Comparison of ENCODE assay signal across 20 mouse cellular contexts in genomic region chr14:55829854-55830253, GRCm38 (mm10). TPM values are rescaled to one million over a fixed set of nuclear protein-coding genes. Genes with fewer than 3 reads are reported as not detected.
DNase-seq lines count a peak whose midpoint lies in the region; ATAC-seq and TF ChIP-seq lines count a peak whose summit lies in the region.
"Had no signal": no experiment of that assay in that cellular context is flagged by ENCODE, and none has a peak within 500 bp of the region (broad histone marks: within the 10 kb centered on the region; RNA-seq: fewer than 3 reads in every experiment).

No protein-coding gene starts in this region.

- no peak overlapping the region for H3K4me2 ChIP-seq in midbrain, embryonic 16.5 days (ENCODE audit: low read length)
- no peak overlapping the region for H3K4me2 ChIP-seq in midbrain, postnatal 0 days (ENCODE audit: low read depth, low read length, poor library complexity, severe bottlenecking)
- H3K4me2 ChIP-seq: heart, embryonic 11.5 days; hindbrain, embryonic 15.5 days had no signal

- H3K27me3 ChIP-seq in midbrain, embryonic 16.5 days (ENCODE audit: control insufficient read depth, insufficient read depth, low read depth, low read length), result peaks cover 11% of the 10 kb centered on the region
- peaks cover 8% of the 10 kb centered on the region; the same call in 1 of the 2 replicates for H3K27me3 ChIP-seq in midbrain, postnatal 0 days (ENCODE audit: insufficient read depth, low read length)
- H3K27me3 ChIP-seq: Patski had no signal

- no peaks in the 10 kb centered on the region for H3K9me3 ChIP-seq in midbrain, embryonic 16.5 days (replicated peaks; ENCODE audit: control insufficient read depth, low read length, poor library complexity, severe bottlenecking)
- no peaks in the 10 kb centered on the region for H3K9me3 ChIP-seq in midbrain, postnatal 0 days (ENCODE audit: low read length)
- H3K9me3 ChIP-seq: hindbrain, embryonic 10.5 days; hindbrain, embryonic 15.5 days had no signal

- DNase-seq in midbrain, postnatal 0 days (ENCODE audit: low spot score), result no peak
- peak; percentile 15 for DNase-seq in urinary bladder, adult 2 months (ENCODE audit: low spot score)
- no peak for DNase-seq in urinary bladder, postnatal 14 days (ENCODE audit: low spot score)
- peak; percentile 64 for DNase-seq in ZHBTc4 (ENCODE audit: low read depth, low spot score)
- no peak for DNase-seq in adrenal gland, adult 8-10 months
- no peak for DNase-seq in layer of hippocampus, postnatal 10 days (ENCODE audit: low spot score in 2 of 2)
- DNase-seq: adrenal gland, postnatal 10 days; cerebellum, adult 11-12 months; cerebellum, adult 9-10 months; cerebellum, postnatal 25 days had no signal

- ATAC-seq in midbrain, embryonic 16.5 days, result no peak
- ATAC-seq in midbrain, postnatal 0 days (ENCODE audit: low FRiP score), result no peak
- ATAC-seq: forebrain, embryonic 14.5 days; intestine, embryonic 16.5 days; Patski had no signal

- H3K36me3 ChIP-seq in midbrain, embryonic 16.5 days (ENCODE audit: control insufficient read depth, insufficient read depth, low read length), result no peaks in the 10 kb centered on the region
- H3K36me3 ChIP-seq in midbrain, postnatal 0 days (ENCODE audit: insufficient read depth, low read length), result no peaks in the 10 kb centered on the region
- H3K36me3 ChIP-seq: hindbrain, embryonic 15.5 days had no signal

- H3K9ac ChIP-seq in midbrain, embryonic 16.5 days (ENCODE audit: low read depth, low read length), result 0 out of 2 replicates have a peak overlapping the region, but pooled peaks have one; percentile 16
- H3K9ac ChIP-seq in midbrain, postnatal 0 days (replicated peaks; ENCODE audit: low read length, poor library complexity, severe bottlenecking), result no peak overlapping the region
- H3K9ac ChIP-seq: hindbrain, embryonic 15.5 days had no signal

- no peak for TF ChIP-seq CTCF in midbrain, postnatal 0 days (IDR thresholded peaks at IDR 0.05)

- no peak overlapping the region for H3K4me3 ChIP-seq in midbrain, embryonic 16.5 days (ENCODE audit: low read depth, low read length)
- H3K4me3 ChIP-seq in midbrain, postnatal 0 days (ENCODE audit: low read depth, low read length), result no peak overlapping the region
- H3K4me3 ChIP-seq: heart, adult 2 months; hindbrain, embryonic 10.5 days; hindbrain, embryonic 15.5 days had no signal

- peaks cover 16% of the 10 kb centered on the region for H3K4me1 ChIP-seq in midbrain, embryonic 16.5 days (ENCODE audit: control insufficient read depth, insufficient read depth, low read length)
- H3K4me1 ChIP-seq in midbrain, postnatal 0 days (ENCODE audit: insufficient read depth, low read length), result peaks cover 13% of the 10 kb centered on the region; the same call in 1 of the 2 replicates

- WGBS in midbrain, embryonic 16.5 days, result 92% methylated on average over 14 of the region's 16 CpGs
- 95% methylated on average over 16 of the region's 16 CpGs for WGBS in midbrain, postnatal 0 days

- no peak overlapping the region for H3K27ac ChIP-seq in midbrain, embryonic 16.5 days (ENCODE audit: low read length)
- H3K27ac ChIP-seq in midbrain, postnatal 0 days (ENCODE audit: low read depth, low read length), result no peak overlapping the region
- H3K27ac ChIP-seq: heart, adult 2 months; hindbrain, embryonic 15.5 days had no signal

RNA-seq across cellular contexts. Expression of gene Nfatc4, which starts 6.9 kb away (rescaled TPM):
- 6.7 and 7.0 TPM in 2 replicates for polyA plus RNA-seq in midbrain, embryonic 16.5 days (2015; fragmentation: Nextera tagmentation; extraction: Ambion mirVana)
- 9.6 and 12.9 TPM in 2 replicates for total RNA-seq in midbrain, postnatal 0 days (2014; rRNA removed)
- polyA plus RNA-seq in midbrain, postnatal 0 days (2015; fragmentation: Nextera tagmentation; extraction: Ambion mirVana), result 4.2 and 5.2 TPM in 2 replicates
- 37.9 and 44.3 TPM in 2 replicates for polyA plus RNA-seq in urinary bladder, adult 2 months (2012; rRNA removed)
- 10 to 100 TPM; 23.3 to 45.1 (median 31.1) TPM for total RNA-seq in adrenal gland, adult 8-10 months (2022)
- total RNA-seq in layer of hippocampus, postnatal 10 days (2021), result 1 to 10 TPM; 3.9 to 5.8 TPM
- total RNA-seq: CH12.LX had no signal

RNA-seq across cellular contexts. Expression of gene Nynrin, which starts 24.0 kb away (rescaled TPM):
- polyA plus RNA-seq in midbrain, embryonic 16.5 days (2015; fragmentation: Nextera tagmentation; extraction: Ambion mirVana), result 11.0 and 11.9 TPM in 2 replicates
- total RNA-seq in midbrain, postnatal 0 days (2014; rRNA removed), result 36.4 and 42.0 TPM in 2 replicates
- 6.8 and 7.2 TPM in 2 replicates for polyA plus RNA-seq in midbrain, postnatal 0 days (2015; fragmentation: Nextera tagmentation; extraction: Ambion mirVana)
- polyA plus RNA-seq in urinary bladder, adult 2 months (2012; rRNA removed), result 6.2 and 11.2 TPM in 2 replicates
- 10 to 100 TPM; 14.3 to 23.2 (median 17.2) TPM for total RNA-seq in adrenal gland, adult 8-10 months (2022)
- total RNA-seq in layer of hippocampus, postnatal 10 days (2021), result 10 to 100 TPM; 17.0 to 17.3 TPM
- polyA plus RNA-seq: Patski had no signal

RNA-seq across cellular contexts. Expression of gene Ripk3, which starts 41.2 kb away (rescaled TPM):
- 1.6 and 1.7 TPM in 2 replicates for polyA plus RNA-seq in midbrain, embryonic 16.5 days (2015; fragmentation: Nextera tagmentation; extraction: Ambion mirVana)
- 0.27 TPM in 1 of 2 replicates, not detected in the other for total RNA-seq in midbrain, postnatal 0 days (2014; rRNA removed)
- polyA plus RNA-seq in midbrain, postnatal 0 days (2015; fragmentation: Nextera tagmentation; extraction: Ambion mirVana), result 1.3 and 3.0 TPM in 2 replicates
- 7.0 and 8.9 TPM in 2 replicates for polyA plus RNA-seq in urinary bladder, adult 2 months (2012; rRNA removed)
- 1 to 10 TPM; 3.0 to 6.2 (median 5.8) TPM for total RNA-seq in adrenal gland, adult 8-10 months (2022)
- total RNA-seq in layer of hippocampus, postnatal 10 days (2021), result 1 to 10 TPM in 1 of 2 experiments, under 1 TPM in 1; 0.78 to 2.2 TPM

RNA-seq across cellular contexts. Expression of gene Adcy4, which starts 46.0 kb away (rescaled TPM):
- 4.0 and 5.0 TPM in 2 replicates for polyA plus RNA-seq in midbrain, embryonic 16.5 days (2015; fragmentation: Nextera tagmentation; extraction: Ambion mirVana)
- total RNA-seq in midbrain, postnatal 0 days (2014; rRNA removed), result 3.6 and 4.0 TPM in 2 replicates
- polyA plus RNA-seq in midbrain, postnatal 0 days (2015; fragmentation: Nextera tagmentation; extraction: Ambion mirVana), result 1.7 TPM in 2 replicates
- polyA plus RNA-seq in urinary bladder, adult 2 months (2012; rRNA removed), result 7.2 and 9.4 TPM in 2 replicates
- 1 to 10 TPM; 5.2 to 9.1 (median 7.8) TPM for total RNA-seq in adrenal gland, adult 8-10 months (2022)
- total RNA-seq in layer of hippocampus, postnatal 10 days (2021), result 1 to 10 TPM; 6.7 to 9.0 TPM
- total RNA-seq: CH12.LX had no signal
- polyA plus RNA-seq: Patski had no signal

RNA-seq across cellular contexts. Expression of gene Cbln3, which starts 54.3 kb away (rescaled TPM):
- polyA plus RNA-seq in midbrain, embryonic 16.5 days (2015; fragmentation: Nextera tagmentation; extraction: Ambion mirVana), result 0.15 and 0.20 TPM in 2 replicates
- total RNA-seq in midbrain, postnatal 0 days (2014; rRNA removed), result 0.66 and 1.8 TPM in 2 replicates
- polyA plus RNA-seq in midbrain, postnatal 0 days (2015; fragmentation: Nextera tagmentation; extraction: Ambion mirVana), result 0.43 and 0.54 TPM in 2 replicates
- 0.22 and 0.45 TPM in 2 replicates for polyA plus RNA-seq in urinary bladder, adult 2 months (2012; rRNA removed)
- total RNA-seq in adrenal gland, adult 8-10 months (2022), result under 1 TPM in 3 of 4 experiments, not detected in 1; 0.05 to 0.22 (median 0.06) TPM
- total RNA-seq in layer of hippocampus, postnatal 10 days (2021), result 1 to 10 TPM in 1 of 2 experiments, under 1 TPM in 1; 0.62 to 1.0 TPM
- total RNA-seq: gastrocnemius, adult 8-10 months had no signal

Comparison
In these comparisons a context has a peak if more than half of its experiments do, and no peak if none do; other contexts are left out.
1. DNase-seq: peak in urinary bladder, adult 2 months (single experiment) and ZHBTc4 (single experiment); none in midbrain, postnatal 0 days (single experiment), urinary bladder, postnatal 14 days (single experiment), adrenal gland, adult 8-10 months (single experiment) and layer of hippocampus, postnatal 10 days (0 of 2).